Mouse (Mus musculus): ENCODE measurements around the gene Vax2. TPM values are rescaled to one million over a fixed set of nuclear protein-coding genes. Genes with fewer than 3 reads are reported as not detected.

The Vax2 gene
- polyA plus RNA-seq, 1 experiment from 2014 or later: not detected

DNA sequence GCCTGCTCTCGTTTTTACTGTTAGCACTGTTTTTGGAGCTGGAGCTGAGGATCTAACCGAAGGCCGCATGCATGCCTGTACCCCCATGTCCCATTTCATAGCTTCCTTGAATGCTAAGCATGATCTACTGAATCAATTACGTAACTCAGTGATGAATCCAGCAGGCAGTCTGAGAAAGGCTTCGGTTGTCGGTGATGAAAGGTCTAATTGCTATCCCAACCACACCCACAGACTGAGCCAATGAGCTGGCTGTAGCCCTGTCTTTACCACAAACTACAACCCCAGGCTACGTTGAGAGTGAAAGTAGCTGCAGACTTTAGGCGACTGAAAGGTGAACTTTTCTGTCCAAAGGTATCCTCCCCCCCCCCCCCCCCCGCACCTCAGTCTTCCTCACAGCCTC is 63.1 kb downstream of the Vax2 start:
- no peaks in the 10 kb centered on the region for H3K27me3 ChIP-seq (ENCODE audit: insufficient read depth, low read length)
- peaks cover 20% of the 10 kb centered on the region for H3K36me3 ChIP-seq (ENCODE audit: insufficient read depth, low read length)
- no peak for ATAC-seq (replicated peaks; ENCODE audit: low FRiP score, low read depth)
- no peak for TF ChIP-seq CTCF (IDR thresholded peaks at IDR 0.05; ENCODE audit: low read depth)
- H3K9ac ChIP-seq (ENCODE audit: low read depth, low read length): no peak overlapping the region
- peak overlapping the region; percentile 74; the same call in 1 of the 2 replicates for H3K4me3 ChIP-seq (replicated peaks; ENCODE audit: low read depth, low read length)
- no peak for DNase-seq (ENCODE audit: low spot score)
- 52% methylated on average over 9 of the region's 9 CpGs for WGBS
- H3K27ac ChIP-seq: no peak overlapping the region
- peaks cover 3% of the 10 kb centered on the region; the same call in 1 of the 2 replicates for H3K4me1 ChIP-seq (replicated peaks; ENCODE audit: insufficient read depth, low read length)
- peak overlapping the region; percentile 63 for H3K4me2 ChIP-seq (ENCODE audit: low read length)
- H3K9me3 ChIP-seq (replicated peaks; ENCODE audit: low read length): no peaks in the 10 kb centered on the region

GRCm38 (mm10) chr6:83774781-83775563 is 63.9 kb downstream of the Vax2 start:
- Histone ChIP-seq H3K4me3 (replicated peaks; ENCODE audit: low read depth, low read length) (peak overlapping the region; percentile 74), H3K36me3 (ENCODE audit: insufficient read depth, low read length) (peaks cover 13% of the 10 kb centered on the region), H3K9ac (ENCODE audit: low read depth, low read length) (peak overlapping the region; percentile 88), H3K9me3 (replicated peaks; ENCODE audit: low read length) (no peaks in the 10 kb centered on the region), H3K4me2 (ENCODE audit: low read length) (peak overlapping the region; percentile 63), H3K4me1 (replicated peaks; ENCODE audit: insufficient read depth, low read length) (peaks cover 3% of the 10 kb centered on the region; the same call in 1 of the 2 replicates), H3K27ac (peak overlapping the region; percentile 86), H3K27me3 (ENCODE audit: insufficient read depth, low read length) (no peaks in the 10 kb centered on the region)
- peak; percentile 54 for DNase-seq (ENCODE audit: low spot score)
- WGBS: under 1% methylated on average over 14 of the region's 14 CpGs
- ATAC-seq (replicated peaks; ENCODE audit: low FRiP score, low read depth): peak; percentile 25; the same call in 1 of the 2 replicates
- TF ChIP-seq CTCF (IDR thresholded peaks at IDR 0.05; ENCODE audit: low read depth): no peak

DNA sequence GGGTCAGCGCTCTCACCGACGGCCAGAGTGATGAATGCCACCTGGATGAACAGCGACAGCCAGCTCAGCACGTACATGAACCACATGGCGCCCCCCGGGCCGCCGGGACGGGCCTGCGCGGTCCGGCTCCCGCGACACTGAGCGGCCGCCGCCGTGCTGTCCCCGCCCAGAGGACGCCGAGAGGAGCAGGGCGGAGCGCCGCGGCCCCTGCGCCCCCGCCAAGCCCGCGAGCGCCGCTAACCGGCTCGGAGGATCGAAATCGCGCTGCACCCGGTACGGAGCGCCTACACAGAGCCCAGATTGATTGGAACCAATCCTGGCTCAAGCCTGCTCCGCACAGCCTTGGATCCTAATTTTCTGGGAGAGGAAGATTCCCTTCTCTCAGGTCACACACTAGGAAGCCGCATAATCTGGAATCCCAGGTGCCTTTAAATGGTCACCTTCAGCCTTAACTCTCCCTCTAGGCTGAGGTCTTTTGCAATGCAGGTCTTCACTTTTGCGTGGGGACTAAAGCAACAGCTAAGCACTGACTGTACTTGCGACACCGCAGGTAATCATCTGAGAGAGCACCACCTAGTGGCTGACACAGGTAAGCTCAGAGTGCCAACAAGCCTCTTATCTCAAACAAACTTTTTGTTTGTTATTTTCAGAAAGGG is 64.7 kb downstream of the Vax2 start, which contains the start of gene Tex261:
Gene Tex261, minus strand, starts transcription at position 176 of the 656 bp plus-strand sequence.
- Histone ChIP-seq H3K9me3 (replicated peaks; ENCODE audit: low read length) (no peaks in the 10 kb centered on the region), H3K27ac (peak within 1 kb of the TSS; percentile 86), H3K4me2 (ENCODE audit: low read length) (peak within 1 kb of the TSS; percentile 63), H3K9ac (ENCODE audit: low read depth, low read length) (peak within 1 kb of the TSS; percentile 88), H3K4me1 (replicated peaks; ENCODE audit: insufficient read depth, low read length) (peaks cover 3% of the 10 kb centered on the region; the same call in 1 of the 2 replicates), H3K27me3 (ENCODE audit: insufficient read depth, low read length) (no peaks in the 10 kb centered on the region), H3K4me3 (replicated peaks; ENCODE audit: low read depth, low read length) (peak within 1 kb of the TSS; percentile 74), H3K36me3 (ENCODE audit: insufficient read depth, low read length) (peaks cover 6% of the 10 kb centered on the region)
- peak; percentile 94 for ATAC-seq (replicated peaks; ENCODE audit: low FRiP score, low read depth)
- peak; percentile 93 for DNase-seq (ENCODE audit: low spot score)
- WGBS: under 1% methylated on average over 45 of the region's 45 CpGs
- peak; percentile 76 for TF ChIP-seq CTCF (IDR thresholded peaks at IDR 0.05; ENCODE audit: low read depth)

DNA sequence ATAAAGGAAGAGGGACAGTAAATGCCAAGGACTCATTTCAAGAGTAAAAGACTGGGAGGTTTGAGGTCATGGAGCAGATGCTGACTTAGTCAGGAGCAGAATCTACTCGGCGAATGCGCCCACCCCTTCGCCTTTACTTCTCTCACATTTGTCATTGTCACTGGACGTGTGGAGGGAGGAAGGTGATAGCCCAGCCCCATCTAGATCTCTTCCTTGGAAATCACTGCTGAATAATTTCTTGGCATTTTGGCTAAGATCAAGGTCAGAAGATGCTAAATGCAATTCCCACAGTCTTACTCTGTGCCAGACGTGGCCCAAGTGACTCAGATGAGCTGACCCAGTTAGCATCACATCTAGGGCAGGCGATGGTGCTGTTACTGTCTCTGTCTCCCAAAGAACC is 67.2 kb downstream of the Vax2 start:
- no peaks in the 10 kb centered on the region for H3K27me3 ChIP-seq (ENCODE audit: insufficient read depth, low read length)
- no peak overlapping the region for H3K4me3 ChIP-seq (replicated peaks; ENCODE audit: low read depth, low read length)
- H3K36me3 ChIP-seq (ENCODE audit: insufficient read depth, low read length): no peaks in the 10 kb centered on the region
- H3K9me3 ChIP-seq (replicated peaks; ENCODE audit: low read length): no peaks in the 10 kb centered on the region
- WGBS: 78% methylated on average over 7 of the region's 7 CpGs
- peaks cover 3% of the 10 kb centered on the region; the same call in 1 of the 2 replicates for H3K4me1 ChIP-seq (replicated peaks; ENCODE audit: insufficient read depth, low read length)
- no peak for TF ChIP-seq CTCF (IDR thresholded peaks at IDR 0.05; ENCODE audit: low read depth)
- ATAC-seq (replicated peaks; ENCODE audit: low FRiP score, low read depth): no peak
- DNase-seq (ENCODE audit: low spot score): no peak
- no peak overlapping the region for H3K4me2 ChIP-seq (ENCODE audit: low read length)
- no peak overlapping the region for H3K27ac ChIP-seq
- no peak overlapping the region for H3K9ac ChIP-seq (ENCODE audit: low read depth, low read length)

- H3K27me3 ChIP-seq (ENCODE audit: insufficient read depth, low read length): no peaks in the 10 kb centered on the region
- 8% methylated on average over 5 of the region's 5 CpGs for WGBS
- ATAC-seq (replicated peaks; ENCODE audit: low FRiP score, low read depth) (no peak), DNase-seq (ENCODE audit: low spot score) (peak; percentile 78)
- TF ChIP-seq CTCF (IDR thresholded peaks at IDR 0.05; ENCODE audit: low read depth): peak; percentile 87
- peaks cover 2% of the 10 kb centered on the region; the same call in 1 of the 2 replicates for H3K4me1 ChIP-seq (replicated peaks; ENCODE audit: insufficient read depth, low read length)
- H3K9me3 ChIP-seq (replicated peaks; ENCODE audit: low read length): no peaks in the 10 kb centered on the region
- no peak overlapping the region for H3K4me3 ChIP-seq (replicated peaks; ENCODE audit: low read depth, low read length)
- no peak overlapping the region for H3K4me2 ChIP-seq (ENCODE audit: low read length)
- H3K36me3 ChIP-seq (ENCODE audit: insufficient read depth, low read length): no peaks in the 10 kb centered on the region
- H3K9ac ChIP-seq (ENCODE audit: low read depth, low read length): no peak overlapping the region
- H3K27ac ChIP-seq: no peak overlapping the region
Observed at GRCm38 (mm10) chr6:83779026-83779425, 68.0 kb downstream of the Vax2 start.

DNA sequence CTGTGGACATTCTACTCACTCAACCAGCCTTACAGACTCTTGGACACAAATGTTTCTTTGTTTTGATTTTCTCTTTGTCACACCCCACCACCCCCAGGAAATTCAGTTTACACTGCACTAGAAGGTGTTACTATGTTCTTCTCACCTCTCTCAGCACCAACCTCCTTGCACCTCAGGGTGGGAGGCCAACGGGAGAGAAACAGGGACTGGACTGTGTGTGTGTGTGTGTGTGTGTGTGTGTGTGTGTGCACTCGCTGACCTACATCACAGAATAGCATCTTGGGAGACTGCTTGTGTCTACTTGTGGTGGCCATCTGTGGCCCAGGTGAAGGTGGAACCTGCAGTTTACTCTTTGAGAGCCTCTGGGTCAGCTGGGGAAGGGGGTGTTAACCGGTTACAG is 75.4 kb downstream of the Vax2 start:
- no peak for ATAC-seq (replicated peaks; ENCODE audit: low FRiP score, low read depth)
- no peaks in the 10 kb centered on the region for H3K4me1 ChIP-seq (replicated peaks; ENCODE audit: insufficient read depth, low read length)
- no peak overlapping the region for H3K9ac ChIP-seq (ENCODE audit: low read depth, low read length)
- no peaks in the 10 kb centered on the region for H3K36me3 ChIP-seq (ENCODE audit: insufficient read depth, low read length)
- no peak for DNase-seq (ENCODE audit: low spot score)
- H3K4me2 ChIP-seq (ENCODE audit: low read length): no peak overlapping the region
- TF ChIP-seq CTCF (IDR thresholded peaks at IDR 0.05; ENCODE audit: low read depth): no peak
- no peak overlapping the region for H3K4me3 ChIP-seq (replicated peaks; ENCODE audit: low read depth, low read length)
- no peak overlapping the region for H3K27ac ChIP-seq
- WGBS: 69% methylated on average over 3 of the region's 3 CpGs
- H3K9me3 ChIP-seq (replicated peaks; ENCODE audit: low read length): no peaks in the 10 kb centered on the region
- no peaks in the 10 kb centered on the region for H3K27me3 ChIP-seq (ENCODE audit: insufficient read depth, low read length)

Other genes with a start within 250 kb of the Vax2 start
- gene Dguok, start 204.3 kb upstream of the Vax2 start, polyA plus RNA-seq (2015; fragmentation: Nextera tagmentation; extraction: Ambion mirVana): 73.0 and 75.5 TPM in 2 replicates
- 21.8 and 28.8 TPM in 2 replicates for gene Actg2, start 175.0 kb upstream of the Vax2 start, polyA plus RNA-seq (2015; fragmentation: Nextera tagmentation; extraction: Ambion mirVana)
- gene Stambp, start 138.5 kb upstream of the Vax2 start, polyA plus RNA-seq (2015; fragmentation: Nextera tagmentation; extraction: Ambion mirVana): 30.2 and 31.2 TPM in 2 replicates
- gene Clec4f, start 55.1 kb upstream of the Vax2 start, polyA plus RNA-seq (2015; fragmentation: Nextera tagmentation; extraction: Ambion mirVana): not detected in 2 replicates
- gene Cd207, start 33.4 kb upstream of the Vax2 start, polyA plus RNA-seq (2015; fragmentation: Nextera tagmentation; extraction: Ambion mirVana): not detected in 2 replicates
- 14.2 and 17.0 TPM in 2 replicates for gene Atp6v1b1, start 31.7 kb downstream of the Vax2 start, polyA plus RNA-seq (2015; fragmentation: Nextera tagmentation; extraction: Ambion mirVana)
- gene Ankrd53, start 51.4 kb downstream of the Vax2 start, polyA plus RNA-seq (2015; fragmentation: Nextera tagmentation; extraction: Ambion mirVana): 0.17 and 0.33 TPM in 2 replicates
- gene Tex261, start 64.5 kb downstream of the Vax2 start, polyA plus RNA-seq (2015; fragmentation: Nextera tagmentation; extraction: Ambion mirVana): 108 TPM in 2 replicates
- 56.8 and 60.0 TPM in 2 replicates for gene Nagk, start 83.7 kb downstream of the Vax2 start, polyA plus RNA-seq (2015; fragmentation: Nextera tagmentation; extraction: Ambion mirVana)
- 10.8 and 12.1 TPM in 2 replicates for gene Paip2b, start 120.5 kb downstream of the Vax2 start, polyA plus RNA-seq (2015; fragmentation: Nextera tagmentation; extraction: Ambion mirVana)
- gene Zfp638, start 155.8 kb downstream of the Vax2 start, polyA plus RNA-seq (2015; fragmentation: Nextera tagmentation; extraction: Ambion mirVana): 44.5 and 49.0 TPM in 2 replicates